Mouse (Mus musculus) kidney, postnatal 0 days (tissue): Measurements from ENCODE around the gene Syt12. TPM values are rescaled to one million over a fixed set of nuclear protein-coding genes. Genes with fewer than 3 reads are reported as not detected.

Experiments used
- ATAC-seq: fragments of 200-750 bp; cut with Nextera tagmentation; replicated peaks from 2 replicates; pipeline ENCODE4 v1.8.0; 2017; ENCODE audit warnings: low read depth, moderate number of reproducible peaks, moderate TSS enrichment, moderate library complexity; ENCODE audit not compliant: low FRiP score
- DNase-seq: peaks from one replicate; pipeline ENCODE4 v3.0.0-alpha.2; 2016; ENCODE audit warnings: low spot score
- H3K27ac ChIP-seq: fragments of 300-500 bp; sonication (generic); 2 replicates; pipeline ENCODE4 v1.5.1; 2014; ENCODE audit warnings: mild to moderate bottlenecking
- H3K27me3 ChIP-seq: fragments of 300-500 bp; sonication (generic); 2 replicates; pipeline ENCODE4 v1.6.1; 2014; ENCODE audit warnings: low read length, mixed read lengths; ENCODE audit not compliant: insufficient read depth
- H3K36me3 ChIP-seq: fragments of 300-500 bp; sonication (generic); 2 replicates; pipeline ENCODE4 v1.6.1; 2014; ENCODE audit warnings: low read length, mixed read lengths; ENCODE audit not compliant: insufficient read depth
- H3K4me1 ChIP-seq: fragments of 300-500 bp; sonication (generic); replicated peaks from 2 replicates; pipeline ENCODE4 v1.6.1; 2014; ENCODE audit warnings: antibody characterized with exemption, low read length, mixed read lengths; ENCODE audit not compliant: insufficient read depth
- H3K4me2 ChIP-seq: fragments of 300-500 bp; sonication (generic); 2 replicates; pipeline ENCODE4 v1.6.1; 2014; ENCODE audit warnings: mild to moderate bottlenecking, low read length, moderate library complexity, mixed read lengths
- H3K4me3 ChIP-seq: fragments of 300-500 bp; sonication (generic); replicated peaks from 2 replicates; pipeline ENCODE4 v1.5.1; 2014; ENCODE audit warnings: low read depth, low read length
- H3K9ac ChIP-seq: fragments of 300-500 bp; sonication (generic); 2 replicates; pipeline ENCODE4 v1.6.1; 2014; ENCODE audit warnings: low read depth, low read length
- H3K9me3 ChIP-seq: fragments of 300-500 bp; sonication (generic); replicated peaks from 2 replicates; pipeline ENCODE4 v1.6.1; 2016; ENCODE audit warnings: low read length, inconsistent platforms, mixed read lengths
- CTCF ChIP-seq: IDR thresholded peaks from 2 replicates; pipeline ENCODE4 v1.5.1; 2016; ENCODE audit warnings: antibody characterized with exemption, low read depth, mild to moderate bottlenecking, moderate library complexity
- WGBS: fragments of 180-500 bp; shearing (Covaris S2); extraction: QIAGEN DNeasy Blood & Tissue Kit; methylation state at CpG from one replicate; pipeline ENCODE4 v1.1.7; 2014; 5-methylcytosine and 5-hydroxymethylcytosine counted together
- polyA plus RNA-seq: library from polyadenylated mRNA; unstranded; fragments of >200 nt; fragmentation: Nextera tagmentation; extraction: Ambion mirVana; gene quantifications from 2 replicates; pipeline ENCODE4 v1.2.1, GENCODE M21; 2015

Syt12 gene
- polyA plus RNA-seq, 1 experiment from 2014 or later: 1.5 TPM

- TF ChIP-seq CTCF: no peak
- DNase-seq (peak; percentile 99), ATAC-seq (peak; percentile 93)
- 0 out of 2 replicates have a peak, but pooled peaks cover 4% of the 10 kb centered on the region for H3K36me3 ChIP-seq
- H3K4me2 ChIP-seq: peak overlapping the region; percentile 94
- H3K27ac ChIP-seq: peak overlapping the region; percentile 97
- peak overlapping the region; percentile 99 for H3K4me3 ChIP-seq
- H3K27me3 ChIP-seq: no peaks in the 10 kb centered on the region
- H3K9me3 ChIP-seq: no peaks in the 10 kb centered on the region
- WGBS: 1% methylated on average over 69 of the region's 90 CpGs
- H3K4me1 ChIP-seq: 0 out of 2 replicates have a peak, but pooled peaks cover 11% of the 10 kb centered on the region
- peak overlapping the region; percentile 99 for H3K9ac ChIP-seq
Measured at GRCm38 (mm10) chr19:4396998-4397797, 80.0 kb downstream of the Syt12 start.

GRCm38 (mm10) chr19:4396081-4396997, 80.9 kb downstream of the Syt12 start:
- Histone ChIP-seq H3K9me3 (no peaks in the 10 kb centered on the region), H3K27ac (peak overlapping the region; percentile 97), H3K27me3 (no peaks in the 10 kb centered on the region), H3K36me3 (0 out of 2 replicates have a peak, but pooled peaks cover 4% of the 10 kb centered on the region), H3K4me2 (peak overlapping the region; percentile 73), H3K9ac (peak overlapping the region; percentile 99), H3K4me3 (peak overlapping the region; percentile 99), H3K4me1 (0 out of 2 replicates have a peak, but pooled peaks cover 11% of the 10 kb centered on the region)
- no peak for TF ChIP-seq CTCF
- DNase-seq (peak; percentile 60), ATAC-seq (peak; percentile 31)
- under 1% methylated on average over 66 of the region's 80 CpGs for WGBS

Other genes with a start within 250 kb of the Syt12 start
- gene Pold4, start 245.5 kb downstream of the Syt12 start, polyA plus RNA-seq: 40.9 and 43.6 TPM in 2 replicates
- 15.6 and 18.8 TPM in 2 replicates for gene Ssh3, start 208.3 kb downstream of the Syt12 start, polyA plus RNA-seq
- 3.9 and 5.4 TPM in 2 replicates for gene Ankrd13d, start 194.3 kb downstream of the Syt12 start, polyA plus RNA-seq
- 12.8 and 14.4 TPM in 2 replicates for gene Grk2, start 171.2 kb downstream of the Syt12 start, polyA plus RNA-seq
- 30.0 and 32.8 TPM in 2 replicates for gene Kdm2a, start 79.2 kb downstream of the Syt12 start, polyA plus RNA-seq
- gene Rhod, start 38.0 kb downstream of the Syt12 start, polyA plus RNA-seq: 49.3 and 49.7 TPM in 2 replicates
- 0.57 and 0.61 TPM in 2 replicates for gene 2010003K11Rik, start 21.1 kb upstream of the Syt12 start, polyA plus RNA-seq
- 57.6 and 66.9 TPM in 2 replicates for gene Pcx, start 33.0 kb upstream of the Syt12 start, polyA plus RNA-seq
- 6.6 and 8.4 TPM in 2 replicates for gene Lrfn4, start 138.2 kb upstream of the Syt12 start, polyA plus RNA-seq
- 65.1 and 66.9 TPM in 2 replicates for gene Rce1, start 148.2 kb upstream of the Syt12 start, polyA plus RNA-seq
- 2.5 and 3.2 TPM in 2 replicates for gene Gm960, start 221.2 kb upstream of the Syt12 start, polyA plus RNA-seq
- gene Sptbn2, start 233.7 kb upstream of the Syt12 start, polyA plus RNA-seq: 2.6 and 3.0 TPM in 2 replicates